In the genomic region with DNA sequence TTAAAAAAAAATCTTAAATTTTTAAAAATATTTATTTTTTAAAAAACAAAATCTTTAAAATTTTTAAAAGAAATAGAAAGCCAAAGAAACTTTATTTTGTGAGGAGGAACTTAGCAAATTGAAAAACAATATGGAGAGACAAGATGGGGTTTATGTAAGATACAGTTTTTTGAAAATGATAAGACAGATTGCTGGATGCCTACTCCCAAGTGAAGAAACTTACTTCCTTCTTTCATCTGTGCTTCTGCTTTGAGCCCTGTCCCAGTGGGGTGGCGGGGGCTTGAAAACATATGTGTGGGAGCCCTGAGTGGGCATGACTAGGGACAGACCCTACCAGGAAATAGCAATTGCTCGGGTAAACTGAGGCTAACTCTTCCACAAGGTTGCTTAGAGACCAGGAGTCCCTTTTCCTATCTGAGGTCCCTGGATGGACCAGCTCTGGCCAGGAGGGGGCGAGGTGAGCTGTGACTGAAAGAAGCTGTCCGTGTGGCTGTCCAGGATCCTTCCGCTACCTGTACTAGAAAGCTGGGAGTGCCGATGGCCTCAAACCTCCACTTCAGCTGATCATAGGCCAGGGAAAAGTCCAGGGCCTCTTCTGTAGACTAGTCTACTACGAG, we compare ENCODE assay signal across 8 mouse cellular contexts. TPM values are rescaled to one million over a fixed set of nuclear protein-coding genes. Genes with fewer than 3 reads are reported as not detected.
DNase-seq lines count a peak whose midpoint lies in the region; ATAC-seq lines count a peak whose summit lies in the region.

No protein-coding gene starts in this region.

- no peak for ATAC-seq in hindbrain, embryonic 12.5 days (ENCODE audit: low FRiP score)

- intact Hi-C loops in left cerebral cortex, postnatal 36 days (cut with DNase I) = no loop called here

- H3K4me3 ChIP-seq in hindbrain, embryonic 10.5 days = no peak overlapping the region
- H3K4me3 ChIP-seq in hindbrain, embryonic 12.5 days = no peak overlapping the region

- H3K27ac ChIP-seq in hindbrain, embryonic 10.5 days = no peak overlapping the region; the same call in 1 of the 2 replicates
- no peak overlapping the region for H3K27ac ChIP-seq in hindbrain, embryonic 12.5 days

- H3K9ac ChIP-seq in hindbrain, embryonic 12.5 days = no peak overlapping the region

- no peak overlapping the region for H3K4me2 ChIP-seq in hindbrain, embryonic 12.5 days (replicated peaks)

- no peaks in the 10 kb centered on the region for H3K9me3 ChIP-seq in hindbrain, embryonic 10.5 days
- no peaks in the 10 kb centered on the region for H3K9me3 ChIP-seq in hindbrain, embryonic 12.5 days (replicated peaks)

- H3K27me3 ChIP-seq in hindbrain, embryonic 10.5 days (ENCODE audit: insufficient read depth, poor library complexity, severe bottlenecking) = no peaks in the 10 kb centered on the region
- H3K27me3 ChIP-seq in hindbrain, embryonic 12.5 days = no peaks in the 10 kb centered on the region

- DNase-seq in hindbrain, embryonic 10.5 days (ENCODE audit: low spot score) = peak; percentile 74
- DNase-seq in ES-CJ7 (ENCODE audit: low read depth, low spot score) = peak; percentile 80
- DNase-seq in cerebellum, adult 9-10 months = peak; percentile 73
- DNase-seq in heart, adult 8-10 months (ENCODE audit: low spot score) = peak; percentile 56
- DNase-seq in left cerebral cortex, postnatal 36 days (ENCODE audit: low spot score in 2 of 2) = peak; percentile 39 to 58
- peak; percentile 64 for DNase-seq in mesoderm, embryonic 11.5 days (ENCODE audit: low read depth, low spot score)
- DNase-seq in testis, postnatal 10 days (ENCODE audit: low spot score) = peak; percentile 82

- no peaks in the 10 kb centered on the region for H3K36me3 ChIP-seq in hindbrain, embryonic 10.5 days
- no peaks in the 10 kb centered on the region for H3K36me3 ChIP-seq in hindbrain, embryonic 12.5 days

- WGBS in hindbrain, embryonic 10.5 days = 16% methylated on average over 7 of the region's 7 CpGs
- WGBS in hindbrain, embryonic 12.5 days = 17% methylated on average over 7 of the region's 7 CpGs

- H3K4me1 ChIP-seq in hindbrain, embryonic 10.5 days (replicated peaks) = peaks cover 33% of the 10 kb centered on the region
- H3K4me1 ChIP-seq in hindbrain, embryonic 12.5 days = peaks cover 25% of the 10 kb centered on the region

RNA-seq across cellular contexts. Expression of gene Arf1, which starts 2.2 kb away (rescaled TPM):
- 669 and 687 TPM in 2 replicates for polyA plus RNA-seq in hindbrain, embryonic 10.5 days (2016; fragmentation: Nextera tagmentation; extraction: Ambion mirVana)
- 590 and 625 TPM in 2 replicates for polyA plus RNA-seq in hindbrain, embryonic 12.5 days (2016; fragmentation: Nextera tagmentation; extraction: Ambion mirVana)
- total RNA-seq in heart, adult 8-10 months (2022) = 100 to 1,000 TPM; 261 to 279 (median 274) TPM
- total RNA-seq in left cerebral cortex, postnatal 36 days (2021) = 100 to 1,000 TPM; 415 to 451 TPM

RNA-seq across cellular contexts. Expression of gene 2310033P09Rik, which starts 22.1 kb away (rescaled TPM):
- 42.2 and 43.1 TPM in 2 replicates for polyA plus RNA-seq in hindbrain, embryonic 10.5 days (2016; fragmentation: Nextera tagmentation; extraction: Ambion mirVana)
- 29.6 and 31.9 TPM in 2 replicates for polyA plus RNA-seq in hindbrain, embryonic 12.5 days (2016; fragmentation: Nextera tagmentation; extraction: Ambion mirVana)
- total RNA-seq in heart, adult 8-10 months (2022) = 10 to 100 TPM in 3 of 4 experiments, 1 to 10 TPM in 1; 9.8 to 12.9 (median 10.6) TPM
- total RNA-seq in left cerebral cortex, postnatal 36 days (2021) = 10 to 100 TPM; 19.2 to 20.2 TPM

RNA-seq across cellular contexts. Expression of gene Mrpl55, which starts 28.0 kb away (rescaled TPM):
- 123 and 129 TPM in 2 replicates for polyA plus RNA-seq in hindbrain, embryonic 10.5 days (2016; fragmentation: Nextera tagmentation; extraction: Ambion mirVana)
- 76.1 and 84.6 TPM in 2 replicates for polyA plus RNA-seq in hindbrain, embryonic 12.5 days (2016; fragmentation: Nextera tagmentation; extraction: Ambion mirVana)
- total RNA-seq in heart, adult 8-10 months (2022) = 100 to 1,000 TPM; 100 to 119 (median 114) TPM
- total RNA-seq in left cerebral cortex, postnatal 36 days (2021) = 10 to 100 TPM; 33.5 to 39.2 TPM

RNA-seq across cellular contexts. Expression of gene Guk1, which starts 38.2 kb away (rescaled TPM):
- polyA plus RNA-seq in hindbrain, embryonic 10.5 days (2016; fragmentation: Nextera tagmentation; extraction: Ambion mirVana) = 113 and 119 TPM in 2 replicates
- polyA plus RNA-seq in hindbrain, embryonic 12.5 days (2016; fragmentation: Nextera tagmentation; extraction: Ambion mirVana) = 107 and 112 TPM in 2 replicates
- total RNA-seq in heart, adult 8-10 months (2022) = 100 to 1,000 TPM; 112 to 142 (median 128) TPM
- 100 to 1,000 TPM; 128 to 152 TPM for total RNA-seq in left cerebral cortex, postnatal 36 days (2021)

RNA-seq across cellular contexts. Expression of gene Gjc2, which starts 47.2 kb away (rescaled TPM):
- 0.14 and 0.20 TPM in 2 replicates for polyA plus RNA-seq in hindbrain, embryonic 10.5 days (2016; fragmentation: Nextera tagmentation; extraction: Ambion mirVana)
- polyA plus RNA-seq in hindbrain, embryonic 12.5 days (2016; fragmentation: Nextera tagmentation; extraction: Ambion mirVana) = 0.27 and 0.28 TPM in 2 replicates
- under 1 TPM; 0.62 to 0.82 (median 0.63) TPM for total RNA-seq in heart, adult 8-10 months (2022)
- 10 to 100 TPM; 10.1 to 17.5 TPM for total RNA-seq in left cerebral cortex, postnatal 36 days (2021)
